Mouse (Mus musculus) frontal cortex, postnatal 14 days (tissue): Measurements from ENCODE around the gene Fnbp1.

Experiments
- DNase-seq, 2 experiments: peaks; one replicate each; pipeline ENCODE4 v3.0.0; 2022; ENCODE audit warnings: low spot score in 2 of 2

Fnbp1 gene

GRCm38 (mm10) chr2:31096119-31096518 lies 45.7 kb downstream of the Fnbp1 start:
- no peak for DNase-seq

- no peak for DNase-seq
Measured at GRCm38 (mm10) chr2:31094565-31094964, 47.2 kb downstream of the Fnbp1 start.

DNA sequence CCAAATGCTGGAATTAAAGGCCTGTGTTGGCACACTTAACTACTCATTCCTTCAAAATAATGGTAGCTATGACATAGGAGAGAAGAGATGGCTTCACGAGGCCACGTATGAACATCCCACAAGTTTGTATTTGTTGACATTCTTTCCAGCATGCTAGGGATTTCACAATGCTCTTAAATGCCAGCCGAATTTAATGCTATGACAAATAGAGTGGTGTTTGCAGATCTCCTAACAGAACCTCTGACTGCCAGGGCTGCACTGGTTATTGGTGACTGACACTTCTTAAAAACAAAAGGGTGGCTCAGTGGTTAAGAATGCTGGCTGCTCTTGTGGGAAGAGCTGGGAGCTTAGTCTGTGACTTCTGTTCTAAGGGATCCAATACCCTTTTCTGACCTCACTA lies 48.9 kb downstream of the Fnbp1 start:
- DNase-seq: no peak

GRCm38 (mm10) chr2:31091182-31091581 lies 50.6 kb downstream of the Fnbp1 start:
- DNase-seq: no peak

GRCm38 (mm10) chr2:31089607-31090006 lies 52.2 kb downstream of the Fnbp1 start:
- DNase-seq: no peak

DNA sequence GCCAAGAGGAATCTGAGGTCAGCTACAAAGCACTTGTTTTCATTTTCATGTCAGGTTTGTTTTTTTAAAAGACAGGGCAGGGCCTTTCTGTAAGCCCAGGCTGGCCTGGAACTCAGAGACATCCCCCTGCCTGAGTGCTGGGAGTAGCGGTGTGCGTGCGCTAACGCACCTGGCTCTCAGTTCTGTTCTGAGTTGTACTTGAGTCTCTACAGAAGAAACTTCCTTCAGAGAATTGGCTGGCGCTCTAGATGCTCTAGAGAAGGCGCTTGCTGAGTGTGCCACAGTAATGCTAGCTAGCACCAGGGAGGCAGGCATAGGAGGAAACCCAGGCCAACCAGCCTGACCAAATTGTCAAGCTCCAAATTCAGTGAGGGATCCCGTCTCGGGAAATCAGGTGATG lies 52.9 kb downstream of the Fnbp1 start:
- DNase-seq: no peak

DNA sequence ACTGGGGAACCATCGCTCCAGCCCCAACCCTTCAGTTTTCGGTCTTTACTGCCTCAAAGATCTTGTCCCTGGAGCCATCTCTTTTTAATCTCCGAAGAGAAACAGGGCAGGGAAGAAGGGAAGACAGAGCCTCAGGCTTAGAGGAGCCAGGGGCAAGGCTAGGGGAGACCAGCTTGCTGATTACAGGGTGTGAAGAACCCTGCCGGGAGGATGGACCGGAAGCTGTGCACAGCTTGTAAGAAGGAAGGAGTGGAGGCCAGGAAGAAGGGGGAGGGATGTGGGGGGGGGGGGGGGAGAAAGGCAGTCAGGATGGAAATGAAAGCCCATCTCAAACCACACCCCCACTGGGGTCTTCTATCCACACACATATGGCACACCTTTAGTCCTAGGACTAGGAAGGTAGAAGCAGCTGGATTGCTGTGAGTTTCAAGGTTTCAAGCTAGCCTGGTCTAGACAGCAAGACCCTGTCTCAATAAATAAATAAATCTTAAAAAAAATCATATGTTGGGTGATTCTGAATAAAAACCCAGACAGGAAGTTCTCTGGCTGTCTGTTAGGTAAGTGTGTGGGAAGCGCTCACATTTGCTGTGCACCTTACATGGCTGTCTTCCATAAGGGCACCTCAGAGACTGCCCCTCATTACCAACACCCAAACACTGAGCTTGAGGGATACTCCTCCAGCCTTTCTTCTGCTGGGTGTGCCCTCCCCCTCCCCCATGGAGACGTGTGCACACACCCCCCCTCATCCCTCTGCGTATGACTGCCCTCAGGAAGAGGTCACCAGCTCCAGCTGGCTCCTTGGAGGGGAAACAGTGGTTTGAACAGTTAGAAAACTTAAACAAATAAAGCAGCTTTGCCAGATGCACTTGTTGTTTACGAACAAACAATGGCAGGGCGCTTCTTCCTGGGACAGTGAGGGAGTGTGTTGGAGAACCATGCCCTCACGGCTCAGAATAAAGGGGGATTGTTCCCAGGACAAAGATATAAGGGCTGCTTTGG lies 53.8 kb downstream of the Fnbp1 start:
- DNase-seq: no peak

- DNase-seq: no peak
Measured at GRCm38 (mm10) chr2:31087085-31087484, 54.7 kb downstream of the Fnbp1 start.

- DNase-seq: no peak
Measured at GRCm38 (mm10) chr2:31086543-31086942, 55.3 kb downstream of the Fnbp1 start.

GRCm38 (mm10) chr2:31084169-31084850 lies 57.5 kb downstream of the Fnbp1 start:
- no peak for DNase-seq

GRCm38 (mm10) chr2:31083372-31083771 lies 58.4 kb downstream of the Fnbp1 start:
- no peak for DNase-seq

GRCm38 (mm10) chr2:31082639-31083038 lies 59.2 kb downstream of the Fnbp1 start:
- no peak for DNase-seq

DNA sequence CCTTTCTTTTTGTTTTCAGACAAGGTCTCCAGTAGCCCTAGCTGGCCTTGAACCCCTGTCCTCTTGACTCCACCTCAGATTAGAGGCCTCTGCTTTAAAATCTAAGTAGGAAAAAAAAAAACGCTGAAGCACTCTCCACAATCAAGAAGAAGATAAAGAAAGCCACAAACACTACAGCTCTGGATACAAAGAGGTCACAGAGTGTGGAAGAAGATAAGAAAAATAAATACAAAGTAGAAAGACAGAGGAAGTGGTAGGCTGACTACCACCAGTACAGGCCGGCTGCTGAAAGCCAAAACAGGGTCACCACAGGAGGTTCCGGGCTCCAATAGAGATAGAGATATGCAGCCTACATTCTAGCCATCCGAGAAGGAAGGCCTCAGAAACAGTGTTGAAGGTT lies 60.5 kb downstream of the Fnbp1 start:
- no peak for DNase-seq

DNA sequence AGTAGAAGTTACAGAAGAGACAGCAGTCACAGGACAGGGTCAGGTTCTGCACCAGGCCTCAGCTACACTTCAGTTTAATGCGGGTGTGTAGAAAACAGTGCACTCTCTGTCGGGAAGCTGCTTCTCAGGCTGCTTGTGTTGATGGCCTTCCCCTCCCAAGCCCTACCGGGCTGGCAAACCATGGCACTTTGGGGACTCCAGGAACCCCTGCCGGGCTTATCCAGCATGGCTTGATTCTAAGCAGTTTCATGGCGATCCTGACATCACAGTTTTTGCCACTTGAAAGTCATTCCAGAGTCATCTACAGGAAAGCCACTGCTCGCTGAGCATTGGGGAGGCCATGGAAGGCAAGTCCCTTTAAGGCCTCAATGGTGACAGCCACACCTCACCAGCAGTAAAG lies 62.7 kb downstream of the Fnbp1 start:
- no peak for DNase-seq

DNA sequence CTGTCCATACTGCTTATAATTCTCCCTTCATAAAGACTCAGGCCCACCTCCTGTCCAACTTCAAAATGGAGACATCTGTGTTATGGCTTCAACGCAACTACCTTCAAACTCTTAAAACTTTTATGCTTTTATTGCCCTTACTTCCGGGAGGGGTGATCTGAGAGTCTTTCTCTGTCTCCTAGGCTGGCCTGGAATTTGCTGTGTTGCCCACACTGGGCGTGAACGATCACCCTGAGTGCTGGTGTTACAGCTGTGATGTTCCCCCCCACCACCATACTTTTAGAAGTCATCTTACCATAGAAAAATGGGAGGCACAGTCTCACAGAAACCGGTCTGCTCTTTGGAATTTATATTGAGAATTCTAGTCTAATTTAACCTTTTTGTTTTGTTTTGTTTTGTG lies 64.2 kb downstream of the Fnbp1 start:
- DNase-seq: no peak

DNA sequence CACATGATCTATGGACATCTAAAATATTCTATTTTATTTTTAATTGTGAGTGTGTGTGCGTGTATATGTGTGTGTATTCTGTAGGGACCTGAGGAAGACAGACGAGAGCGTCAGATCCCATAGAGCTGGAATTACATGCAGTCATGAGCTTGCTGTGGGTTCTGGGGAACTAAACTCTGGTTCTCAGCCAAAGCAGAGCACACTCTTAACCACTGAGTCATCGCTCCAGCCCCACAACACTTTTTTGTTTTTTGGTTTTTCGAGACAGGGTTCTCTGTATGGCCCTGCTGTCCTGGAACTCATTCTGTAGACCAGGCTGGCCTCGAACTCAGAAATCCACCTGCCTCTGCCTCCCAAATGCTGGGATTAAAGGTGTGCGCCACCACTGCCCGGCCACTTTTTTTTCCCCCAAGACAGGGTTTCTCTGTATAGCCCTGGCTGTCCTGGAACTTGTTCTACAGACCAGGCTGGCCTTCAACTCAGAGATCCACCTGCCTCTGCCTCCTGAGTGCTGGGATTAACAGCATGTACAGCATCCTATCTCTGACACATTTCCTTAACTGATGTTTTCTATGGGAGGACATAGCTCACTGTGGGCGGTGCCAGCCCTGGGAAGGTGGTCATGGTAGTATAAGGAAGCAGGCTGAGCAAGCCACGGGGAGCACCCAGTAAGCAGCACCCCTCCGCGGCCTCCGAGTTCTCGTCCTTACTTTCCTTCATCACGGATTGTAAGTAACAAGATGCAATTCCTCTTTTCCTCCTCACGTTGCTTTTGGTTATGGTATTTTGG lies 65.3 kb downstream of the Fnbp1 start:
- DNase-seq: no peak

DNA sequence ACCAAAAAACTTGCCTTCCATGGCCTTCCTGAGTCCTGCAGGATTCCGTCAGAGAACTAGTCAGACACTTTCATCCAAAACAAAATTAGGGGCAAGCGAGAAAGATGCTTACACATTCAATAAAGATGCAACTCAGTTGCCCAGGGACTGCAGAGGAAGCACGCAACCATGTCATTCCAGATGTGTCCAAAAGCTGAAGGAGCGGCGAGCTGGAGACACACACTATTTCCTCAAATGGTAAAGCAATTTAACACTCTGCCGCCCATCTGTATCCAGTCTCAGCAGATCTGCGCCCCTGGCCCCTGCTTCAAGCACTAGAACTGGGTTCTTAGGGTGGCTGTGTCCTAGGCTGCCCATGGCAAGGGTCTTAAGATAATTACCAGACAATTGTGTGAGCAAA lies 66.0 kb downstream of the Fnbp1 start:
- no peak for DNase-seq

- no peak for DNase-seq
Measured at GRCm38 (mm10) chr2:31075168-31075567, 66.6 kb downstream of the Fnbp1 start.

GRCm38 (mm10) chr2:31069506-31069905 lies 72.3 kb downstream of the Fnbp1 start:
- no peak for DNase-seq

GRCm38 (mm10) chr2:31069114-31069445 lies 72.7 kb downstream of the Fnbp1 start:
- no peak for DNase-seq

DNA sequence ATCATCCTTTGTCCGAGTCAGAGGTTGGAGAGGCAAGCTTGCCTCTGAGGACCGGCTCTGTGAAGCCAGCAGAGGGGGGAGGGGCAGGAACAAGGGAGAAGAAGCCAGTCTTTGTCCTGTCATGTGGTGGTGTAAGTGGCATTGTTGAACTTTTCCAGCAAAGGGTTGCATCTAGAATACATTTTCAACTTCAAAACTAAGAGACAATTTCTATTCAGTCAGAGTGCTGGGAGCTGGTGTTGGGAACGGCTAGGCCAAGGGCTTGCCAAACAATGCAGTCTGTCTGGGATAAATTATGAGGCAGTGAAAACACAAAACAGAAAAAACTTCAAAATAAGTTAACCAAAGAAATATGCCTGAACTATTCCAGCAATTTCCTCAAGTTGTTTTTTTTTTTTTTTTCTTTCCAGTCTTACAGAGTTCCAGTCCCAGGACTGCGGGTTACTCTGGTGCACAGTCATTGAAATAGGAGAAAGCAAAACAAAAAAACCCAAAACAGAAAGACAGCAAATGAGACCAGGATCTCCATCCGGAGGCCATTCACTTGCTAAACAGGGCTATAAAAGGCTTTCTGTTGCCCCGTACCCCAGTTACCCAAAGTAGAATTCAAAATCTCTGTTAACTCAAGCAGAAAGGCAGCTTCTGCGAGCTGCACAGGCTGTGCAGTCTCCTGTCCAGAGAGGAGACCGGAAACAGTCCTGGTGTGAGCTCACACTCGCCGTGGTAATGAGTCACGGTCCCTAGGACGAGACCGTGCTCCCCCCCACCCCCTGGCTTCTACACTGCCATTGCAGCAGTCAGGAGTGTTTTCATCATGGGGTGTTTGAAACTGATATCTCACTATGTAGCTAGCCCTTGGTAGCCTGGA lies 73.3 kb downstream of the Fnbp1 start:
- peak in 1 of 2 experiments; percentile 29 for DNase-seq
